ENCODE assay signal across 1 mouse cellular context in genomic region chr4:62429616-62430015, GRCm38 (mm10).
TF ChIP-seq lines count a peak whose summit lies in the region.

No protein-coding gene starts in this region.

TF ChIP-seq in MEL, 35 proteins besides CTCF, POLR2A, EP300 and RAD21:
- TF ChIP-seq TBP (IDR thresholded peaks at IDR 0.05; ENCODE audit: low read depth, low read length) (peak; percentile 90), GATA1 (IDR thresholded peaks at IDR 0.05; ENCODE audit: low read depth, low read length) (peak; percentile 66), NRF1 (IDR thresholded peaks at IDR 0.05; ENCODE audit: insufficient read depth, low read depth, low read length, poor library complexity, severe bottlenecking) (no peak)
TF ChIP-seq in MEL: peak in this region for 2.
